Mouse (Mus musculus) erythroblast, adult 5-6 weeks (primary cell): Measurements from ENCODE around the gene Nfkbiz. TPM values are rescaled to one million over a fixed set of nuclear protein-coding genes. Genes with fewer than 3 reads are reported as not detected.

Experiments used
- ATAC-seq: replicated peaks from 2 replicates; pipeline ENCODE4 v1.8.0; 2016; ENCODE audit warnings: moderate number of reproducible peaks, mild to moderate bottlenecking, moderate TSS enrichment, inconsistent platforms; ENCODE audit not compliant: poor library complexity, low FRiP score, severe bottlenecking
- total RNA-seq, 2 experiments: library from RNA; stranded (forward) in 1 of 2; stranded (reverse) in 1 of 2; fragments of 150-400 nt in 1 of 2; fragments of 200-764, 138-1000 nt in 1 of 2; gene quantifications; 2 replicates each; pipeline versions ENCODE4 v1.2.3 to v1.2.4; 2015 to 2017; ENCODE audit warnings: low replicate concordance in 2 of 2

Gene Nfkbiz
- total RNA-seq, 2 experiments from 2014 or later, result 5.3 to 6.0 TPM

- ATAC-seq, result no peak
Measured at GRCm38 (mm10) chr16:55811792-55812191, 26.9 kb downstream of the Nfkbiz start.

- ATAC-seq, result no peak
Measured at GRCm38 (mm10) chr16:55809779-55810514, 28.8 kb downstream of the Nfkbiz start.

GRCm38 (mm10) chr16:55809345-55809744, 29.4 kb downstream of the Nfkbiz start:
- ATAC-seq, result no peak

- no peak for ATAC-seq
Measured at GRCm38 (mm10) chr16:55807505-55807932, 31.2 kb downstream of the Nfkbiz start.

- ATAC-seq, result no peak
Measured at GRCm38 (mm10) chr16:55804799-55805198, 33.9 kb downstream of the Nfkbiz start.

GRCm38 (mm10) chr16:55801629-55802028, 37.1 kb downstream of the Nfkbiz start:
- no peak for ATAC-seq

- ATAC-seq, result no peak
Measured at GRCm38 (mm10) chr16:55798845-55799244, 39.9 kb downstream of the Nfkbiz start.

GRCm38 (mm10) chr16:55790326-55790725, 48.4 kb downstream of the Nfkbiz start:
- no peak for ATAC-seq

- no peak for ATAC-seq
Measured at GRCm38 (mm10) chr16:55789291-55789690, 49.4 kb downstream of the Nfkbiz start.

- no peak for ATAC-seq
Measured at GRCm38 (mm10) chr16:55788671-55789070, 50.0 kb downstream of the Nfkbiz start.

- no peak for ATAC-seq
Measured at GRCm38 (mm10) chr16:55787385-55788072, 51.2 kb downstream of the Nfkbiz start.

- no peak for ATAC-seq
Measured at GRCm38 (mm10) chr16:55784379-55784778, 54.3 kb downstream of the Nfkbiz start.

- no peak for ATAC-seq
Measured at GRCm38 (mm10) chr16:55783923-55784322, 54.8 kb downstream of the Nfkbiz start.

- ATAC-seq, result no peak
Measured at GRCm38 (mm10) chr16:55782911-55783310, 55.8 kb downstream of the Nfkbiz start.

- ATAC-seq, result no peak
Measured at GRCm38 (mm10) chr16:55781809-55782208, 56.9 kb downstream of the Nfkbiz start.

- ATAC-seq, result no peak
Measured at GRCm38 (mm10) chr16:55780958-55781558, 57.6 kb downstream of the Nfkbiz start.

- ATAC-seq, result no peak
Measured at GRCm38 (mm10) chr16:55776329-55776728, 62.4 kb downstream of the Nfkbiz start.

GRCm38 (mm10) chr16:55770247-55770646, 68.5 kb downstream of the Nfkbiz start:
- no peak for ATAC-seq
